Mouse (Mus musculus) frontal cortex, postnatal 10 days (tissue): Measurements from ENCODE around the gene Upk2.
A peak's percentile ranks its signal among the peaks of the same experiment; 100 is the strongest.
"Not testable (repeated sequence)": the region's sequence is repeated elsewhere in the genome, so short reads cannot be mapped to it uniquely, and the experiment has no call there.

Source experiments
- DNase-seq, 2 experiments: peaks; one replicate each; pipeline ENCODE4 v3.0.0; 2022; ENCODE audit warnings: low spot score in 2 of 2, mixed read lengths in 1 of 2

Upk2 gene

GRCm38 (mm10) chr9:44410647-44411336 is 44.0 kb downstream of the Upk2 start:
- no peak for DNase-seq

DNA sequence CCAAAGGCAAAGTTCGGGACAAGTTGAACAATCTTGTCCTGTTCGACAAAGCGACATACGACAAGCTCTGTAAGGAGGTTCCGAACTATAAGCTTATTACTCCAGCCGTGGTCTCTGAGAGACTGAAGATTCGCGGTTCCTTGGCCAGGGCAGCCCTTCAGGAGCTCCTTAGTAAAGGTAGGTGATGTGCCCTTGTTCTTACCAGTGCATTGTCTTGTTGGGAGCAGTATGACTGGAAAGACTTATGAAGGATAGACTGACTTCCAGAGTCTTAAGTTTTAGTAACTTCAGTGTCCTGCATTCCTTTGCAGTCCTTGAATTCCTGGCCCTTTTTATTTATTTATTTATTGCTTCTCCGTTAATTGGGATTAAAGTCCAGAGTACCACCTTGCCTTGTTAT is 46.1 kb downstream of the Upk2 start:
- not testable (repeated sequence) for DNase-seq

DNA sequence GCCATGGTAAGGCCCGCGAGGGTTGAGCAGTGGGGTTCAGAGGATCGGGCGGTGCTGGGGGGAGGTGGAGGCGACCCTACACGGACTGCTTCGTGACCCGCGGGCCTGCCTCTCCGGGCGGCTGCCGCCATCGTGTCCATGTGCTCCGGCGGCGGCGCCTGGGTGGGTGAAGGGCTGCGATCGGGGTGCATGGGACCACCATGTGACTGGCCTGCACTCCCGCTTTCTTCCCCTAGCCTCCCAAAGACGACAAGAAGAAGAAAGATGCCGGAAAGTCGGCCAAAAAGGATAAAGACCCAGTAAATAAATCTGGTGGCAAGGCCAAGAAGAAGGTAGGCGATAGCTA is 47.1 kb downstream of the Upk2 start:
- no peak for DNase-seq

DNA sequence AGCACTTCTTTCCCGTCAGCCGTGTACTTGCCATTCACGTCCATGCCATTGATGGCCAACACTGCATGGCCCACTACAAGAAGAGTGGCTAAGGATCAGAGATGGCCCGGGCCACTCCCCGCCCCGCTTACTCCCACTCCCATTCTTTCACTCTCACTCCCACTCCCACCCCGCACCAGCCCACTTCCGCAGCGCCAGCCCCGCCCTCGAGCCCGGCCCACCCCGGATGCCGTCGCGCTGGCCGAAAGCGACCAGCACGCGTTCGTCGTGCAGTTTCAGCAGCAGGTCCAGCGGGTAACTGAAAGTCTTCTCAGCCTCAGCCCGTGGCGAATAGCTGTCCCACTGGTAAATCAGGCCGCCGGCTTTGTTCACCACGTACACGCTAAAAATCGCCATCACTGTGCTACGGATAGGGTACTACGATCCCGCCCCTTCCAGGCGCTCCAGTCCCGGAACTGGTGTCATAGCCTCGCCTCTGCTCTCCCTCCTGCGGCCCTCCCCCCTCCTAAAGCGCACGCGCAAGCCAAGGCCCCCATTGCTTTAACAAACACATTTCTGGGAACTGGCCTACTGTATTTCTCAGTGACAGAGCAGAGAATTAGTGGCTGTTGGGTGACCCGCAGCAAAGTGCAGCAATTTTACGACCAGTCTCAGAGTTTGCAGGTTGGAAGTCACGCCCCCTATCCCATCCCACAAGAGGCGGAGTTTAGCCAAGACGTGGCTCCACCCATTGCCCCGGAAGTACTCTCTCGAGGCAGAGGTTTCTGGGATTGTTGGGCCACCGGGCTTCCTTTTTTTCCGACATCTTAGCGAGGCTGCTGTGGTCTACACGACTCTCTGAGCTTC is 47.6 kb downstream of the Upk2 start, which contains the start of the genes Rps25 and Trappc4:
Gene Rps25 (plus strand): TSS at position 234 of the 846 bp plus-strand sequence.
Gene Trappc4 (minus strand): TSS at position 695 of the 846 bp plus-strand sequence.
- DNase-seq = peak; percentile 87 to 91

DNA sequence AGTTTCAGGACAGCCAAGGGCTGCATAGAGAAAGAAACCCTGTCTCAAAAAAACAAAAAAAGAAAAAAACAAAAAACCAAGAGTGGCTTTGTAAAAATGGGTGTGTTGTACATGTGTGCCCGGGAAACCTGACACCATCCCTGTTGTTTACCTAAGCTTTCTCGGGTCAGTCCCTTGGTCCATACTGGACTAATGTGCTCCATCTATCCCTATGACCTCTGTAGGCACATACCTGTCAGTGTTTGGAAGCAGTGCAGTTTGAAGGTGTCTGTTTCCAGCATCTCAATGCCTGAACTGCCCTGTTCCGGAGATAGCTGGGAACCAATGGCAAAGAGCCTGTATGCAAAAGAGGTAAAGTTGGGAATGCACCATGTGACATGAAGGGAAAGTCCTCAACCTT is 49.8 kb downstream of the Upk2 start:
- DNase-seq = no peak
